Mouse (Mus musculus): ENCODE results near the gene Gm1113. TPM values are rescaled to one million over a fixed set of nuclear protein-coding genes. Genes with fewer than 3 reads are reported as not detected.
A peak's percentile ranks its signal among the peaks of the same experiment; 100 is the strongest.

Gene Gm1113
- polyA plus RNA-seq, 2 experiments, result not detected

DNA sequence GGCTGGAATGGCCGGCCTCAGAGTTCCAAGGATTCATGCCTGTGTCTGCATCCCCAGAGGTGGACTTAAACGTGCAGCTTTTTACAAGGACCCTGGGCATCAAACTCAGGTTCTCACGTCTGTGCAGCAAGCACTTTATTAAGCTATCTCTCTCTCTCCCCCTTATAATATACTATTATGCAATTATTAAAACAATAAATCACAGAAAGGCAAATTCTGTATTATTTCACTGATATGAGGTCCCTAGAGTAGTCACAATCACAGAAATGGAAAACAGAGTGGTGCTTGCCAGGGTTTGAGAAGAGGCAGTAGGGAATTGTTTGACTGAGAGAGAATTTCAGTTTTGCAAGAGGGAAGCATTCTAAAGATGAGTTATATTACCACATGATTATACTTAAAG, 11.1 kb upstream of the Gm1113 start:
- ATAC-seq (ENCODE audit: low FRiP score, low read depth), result no peak
- H3K4me1 ChIP-seq (ENCODE audit: control insufficient read depth, insufficient read depth, low read length), result peaks cover 39% of the 10 kb centered on the region
- 14% methylated on average over 3 of the region's 3 CpGs for WGBS
- peak overlapping the region; percentile 33; the same call in 1 of the 2 replicates for H3K27ac ChIP-seq (replicated peaks; ENCODE audit: low read depth, low read length)
- H3K9ac ChIP-seq (ENCODE audit: low read depth, low read length, severe bottlenecking), result no peak overlapping the region
- H3K27me3 ChIP-seq (ENCODE audit: control insufficient read depth, insufficient read depth, low read length), result no peaks in the 10 kb centered on the region
- DNase-seq (ENCODE audit: low spot score), result no peak
- no peak overlapping the region for H3K4me2 ChIP-seq (replicated peaks; ENCODE audit: low read depth, low read length, severe bottlenecking)
- TF ChIP-seq POLR2A (IDR thresholded peaks at IDR 0.05; ENCODE audit: borderline replicate concordance, extremely low read depth, insufficient read depth, insufficient read length), result no peak
- H3K36me3 ChIP-seq (ENCODE audit: control insufficient read depth, insufficient read depth, low read length), result no peaks in the 10 kb centered on the region
- no peaks in the 10 kb centered on the region for H3K9me3 ChIP-seq (ENCODE audit: control insufficient read depth, low read length)
- no peak overlapping the region for H3K4me3 ChIP-seq (replicated peaks; ENCODE audit: low read length)

DNA sequence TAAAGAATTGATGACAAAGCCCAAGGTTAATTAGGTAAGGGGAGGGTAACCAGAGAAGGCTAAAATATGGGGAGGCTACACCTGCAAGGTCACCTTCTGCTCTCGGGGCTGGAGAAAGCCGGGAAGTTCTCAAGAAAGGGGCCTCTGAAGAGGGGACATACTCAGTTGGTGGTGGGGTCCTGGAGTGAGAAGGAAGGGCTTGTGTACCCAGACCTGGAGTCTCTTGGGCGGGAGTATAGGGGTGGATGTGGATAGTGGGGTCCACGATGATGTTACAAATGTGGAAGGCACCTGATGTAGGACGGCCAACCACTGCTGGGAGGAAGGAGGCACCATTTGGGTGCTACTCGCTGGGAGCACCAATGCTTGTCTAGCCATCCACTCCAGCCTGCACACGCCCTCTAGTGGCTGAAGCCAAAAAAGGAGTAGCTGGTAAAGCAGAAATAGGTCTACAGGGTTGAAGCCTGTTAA, 5.9 kb upstream of the Gm1113 start:
- H3K27ac ChIP-seq (replicated peaks; ENCODE audit: low read depth, low read length), result peak overlapping the region; percentile 85
- peak overlapping the region; percentile 32; the same call in 1 of the 2 replicates for H3K4me2 ChIP-seq (replicated peaks; ENCODE audit: low read depth, low read length, severe bottlenecking)
- no peaks in the 10 kb centered on the region for H3K9me3 ChIP-seq (ENCODE audit: control insufficient read depth, low read length)
- DNase-seq (ENCODE audit: low spot score), result peak; percentile 84
- H3K9ac ChIP-seq (ENCODE audit: low read depth, low read length, severe bottlenecking), result no peak overlapping the region
- H3K4me3 ChIP-seq (replicated peaks; ENCODE audit: low read length), result no peak overlapping the region
- ATAC-seq (ENCODE audit: low FRiP score, low read depth), result peak; percentile 74
- H3K4me1 ChIP-seq (ENCODE audit: control insufficient read depth, insufficient read depth, low read length), result peaks cover 37% of the 10 kb centered on the region
- 14% methylated on average over 7 of the region's 7 CpGs for WGBS
- no peaks in the 10 kb centered on the region for H3K36me3 ChIP-seq (ENCODE audit: control insufficient read depth, insufficient read depth, low read length)
- no peak for TF ChIP-seq POLR2A (IDR thresholded peaks at IDR 0.05; ENCODE audit: borderline replicate concordance, extremely low read depth, insufficient read depth, insufficient read length)
- H3K27me3 ChIP-seq (ENCODE audit: control insufficient read depth, insufficient read depth, low read length), result no peaks in the 10 kb centered on the region

- 16% methylated on average over 5 of the region's 5 CpGs for WGBS
- Histone ChIP-seq H3K9me3 (ENCODE audit: control insufficient read depth, low read length) (no peaks in the 10 kb centered on the region), H3K4me2 (replicated peaks; ENCODE audit: low read depth, low read length, severe bottlenecking) (peak overlapping the region; percentile 32; the same call in 1 of the 2 replicates), H3K27me3 (ENCODE audit: control insufficient read depth, insufficient read depth, low read length) (no peaks in the 10 kb centered on the region), H3K4me1 (ENCODE audit: control insufficient read depth, insufficient read depth, low read length) (peaks cover 35% of the 10 kb centered on the region), H3K36me3 (ENCODE audit: control insufficient read depth, insufficient read depth, low read length) (no peaks in the 10 kb centered on the region), H3K4me3 (replicated peaks; ENCODE audit: low read length) (no peak overlapping the region), H3K27ac (replicated peaks; ENCODE audit: low read depth, low read length) (peak overlapping the region; percentile 85), H3K9ac (ENCODE audit: low read depth, low read length, severe bottlenecking) (no peak overlapping the region)
- peak; percentile 93 for DNase-seq (ENCODE audit: low spot score)
- ATAC-seq (ENCODE audit: low FRiP score, low read depth), result peak; percentile 87
- TF ChIP-seq POLR2A (IDR thresholded peaks at IDR 0.05; ENCODE audit: borderline replicate concordance, extremely low read depth, insufficient read depth, insufficient read length), result no peak
Observed at GRCm38 (mm10) chr9:35523541-35523940, 5.5 kb upstream of the Gm1113 start.

DNA sequence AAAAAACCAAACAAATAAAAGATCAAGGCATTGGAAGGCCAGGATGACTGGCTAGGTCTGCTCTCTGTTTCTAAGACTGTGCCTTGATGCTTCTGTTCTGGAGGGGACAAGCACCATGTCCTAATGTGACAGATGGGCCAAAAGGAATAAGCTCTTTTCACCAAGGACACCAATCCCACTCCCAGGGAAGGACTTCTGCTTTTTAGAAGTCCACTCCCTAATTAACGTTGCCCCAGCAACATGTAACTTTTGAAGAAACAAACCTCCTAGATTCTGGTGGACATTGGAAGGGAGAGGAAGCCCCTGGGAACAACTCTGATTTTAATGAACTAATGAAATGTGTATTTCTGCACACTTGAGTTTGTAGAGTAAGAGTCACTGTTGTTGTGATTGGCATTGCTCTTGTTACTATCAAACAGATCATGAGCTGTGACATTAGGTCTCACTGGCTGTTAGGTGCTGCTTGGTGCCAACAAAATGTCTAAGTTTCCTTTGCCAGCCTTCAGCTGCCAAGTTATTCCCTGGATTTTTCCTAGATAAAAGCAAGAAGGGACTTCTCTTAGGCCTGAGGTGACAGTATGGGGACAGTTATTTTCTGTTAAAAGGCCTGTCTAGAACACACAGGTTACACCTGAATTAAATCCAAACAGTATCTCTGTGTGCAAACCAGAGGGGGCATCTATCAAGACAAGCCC, 4.9 kb upstream of the Gm1113 start:
- Histone ChIP-seq H3K4me3 (replicated peaks; ENCODE audit: low read length) (no peak overlapping the region), H3K9me3 (ENCODE audit: control insufficient read depth, low read length) (no peaks in the 10 kb centered on the region), H3K27ac (replicated peaks; ENCODE audit: low read depth, low read length) (peak overlapping the region; percentile 85), H3K4me2 (replicated peaks; ENCODE audit: low read depth, low read length, severe bottlenecking) (no peak overlapping the region), H3K36me3 (ENCODE audit: control insufficient read depth, insufficient read depth, low read length) (no peaks in the 10 kb centered on the region), H3K9ac (ENCODE audit: low read depth, low read length, severe bottlenecking) (no peak overlapping the region), H3K4me1 (ENCODE audit: control insufficient read depth, insufficient read depth, low read length) (peaks cover 35% of the 10 kb centered on the region), H3K27me3 (ENCODE audit: control insufficient read depth, insufficient read depth, low read length) (no peaks in the 10 kb centered on the region)
- DNase-seq (ENCODE audit: low spot score) (peak; percentile 56), ATAC-seq (ENCODE audit: low FRiP score, low read depth) (no peak)
- no peak for TF ChIP-seq POLR2A (IDR thresholded peaks at IDR 0.05; ENCODE audit: borderline replicate concordance, extremely low read depth, insufficient read depth, insufficient read length)
- WGBS, result 52% methylated on average over 1 of the region's 1 CpGs

DNA sequence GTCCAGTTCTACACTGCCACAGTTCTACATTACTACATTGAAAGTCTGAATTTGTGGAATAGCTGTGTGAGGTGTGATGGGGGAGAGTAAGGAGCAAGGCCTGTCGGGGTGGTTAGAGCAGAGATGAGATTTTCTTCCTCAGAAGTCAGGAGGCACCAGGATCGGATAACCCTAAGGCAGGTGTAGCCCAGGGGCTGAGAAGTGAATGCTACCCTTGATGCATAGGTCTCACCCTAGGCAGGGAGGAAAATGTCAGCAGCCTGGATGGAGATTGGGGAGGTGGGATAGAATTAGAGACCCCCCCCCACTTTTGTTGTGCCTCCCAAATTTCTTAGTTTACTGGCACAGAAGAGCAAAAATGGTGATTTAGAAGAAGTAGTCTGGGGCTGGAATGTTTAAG, 4.2 kb upstream of the Gm1113 start:
- WGBS, result 50% methylated on average over 2 of the region's 2 CpGs
- Histone ChIP-seq H3K27me3 (ENCODE audit: control insufficient read depth, insufficient read depth, low read length) (no peaks in the 10 kb centered on the region), H3K4me3 (replicated peaks; ENCODE audit: low read length) (no peak overlapping the region)

More for the DNA sequence above, 4.2 kb upstream of the Gm1113 start:
- no peak for DNase-seq (ENCODE audit: low spot score)
- H3K4me2 ChIP-seq (replicated peaks; ENCODE audit: low read depth, low read length, severe bottlenecking), result no peak overlapping the region
- no peaks in the 10 kb centered on the region for H3K9me3 ChIP-seq (ENCODE audit: control insufficient read depth, low read length)
- H3K4me1 ChIP-seq (ENCODE audit: control insufficient read depth, insufficient read depth, low read length), result peaks cover 35% of the 10 kb centered on the region
- H3K27ac ChIP-seq (replicated peaks; ENCODE audit: low read depth, low read length), result peak overlapping the region; percentile 85; the same call in 1 of the 2 replicates
- no peak overlapping the region for H3K9ac ChIP-seq (ENCODE audit: low read depth, low read length, severe bottlenecking)
- no peak for TF ChIP-seq POLR2A (IDR thresholded peaks at IDR 0.05; ENCODE audit: borderline replicate concordance, extremely low read depth, insufficient read depth, insufficient read length)
- no peaks in the 10 kb centered on the region for H3K36me3 ChIP-seq (ENCODE audit: control insufficient read depth, insufficient read depth, low read length)
- ATAC-seq (ENCODE audit: low FRiP score, low read depth), result no peak
